Mouse (Mus musculus) heart, postnatal 0 days (tissue): ENCODE measurements around the gene Mamld1. TPM values are rescaled to one million over a fixed set of nuclear protein-coding genes. Genes with fewer than 3 reads are reported as not detected.

Experiments
- ATAC-seq: fragments of 200-750 bp; cut with Nextera tagmentation; 2 replicates; pipeline ENCODE4 v1.8.0; 2017; ENCODE audit warnings: low read depth, moderate number of reproducible peaks, moderate library complexity; ENCODE audit not compliant: insufficient read depth
- DNase-seq: peaks from one replicate; pipeline ENCODE4 v3.0.0-alpha.2; 2016; ENCODE audit warnings: low spot score
- H3K27ac ChIP-seq: fragments of 300-500 bp; sonication (generic); 2 replicates; pipeline ENCODE4 v1.5.1; 2014; ENCODE audit warnings: low read depth, mild to moderate bottlenecking
- H3K27me3 ChIP-seq: fragments of 300-500 bp; sonication (generic); 2 replicates; pipeline ENCODE4 v1.6.1; 2014; ENCODE audit warnings: low read length, mixed read lengths; ENCODE audit not compliant: control insufficient read depth, insufficient read depth
- H3K36me3 ChIP-seq: fragments of 300-500 bp; sonication (generic); replicated peaks from 2 replicates; pipeline ENCODE4 v1.6.1; 2014; ENCODE audit warnings: low read length, mixed read lengths; ENCODE audit not compliant: control insufficient read depth, insufficient read depth
- H3K4me1 ChIP-seq: fragments of 300-500 bp; sonication (generic); 2 replicates; pipeline ENCODE4 v1.6.1; 2014; ENCODE audit warnings: antibody characterized with exemption; ENCODE audit not compliant: control insufficient read depth, insufficient read depth
- H3K4me2 ChIP-seq: fragments of 300-500 bp; sonication (generic); 2 replicates; pipeline ENCODE4 v1.6.1; 2014; ENCODE audit warnings: low read depth, mild to moderate bottlenecking, low read length, moderate library complexity
- H3K4me3 ChIP-seq: fragments of 300-500 bp; sonication (generic); 2 replicates; pipeline ENCODE4 v1.5.1; 2014; ENCODE audit warnings: low read depth, low read length
- H3K9ac ChIP-seq: fragments of 300-500 bp; sonication (generic); replicated peaks from 2 replicates; pipeline ENCODE4 v1.6.1; 2014; ENCODE audit warnings: low read depth, low read length, mixed read lengths
- H3K9me3 ChIP-seq: fragments of 300-500 bp; sonication (generic); replicated peaks from 2 replicates; pipeline ENCODE4 v1.6.1; 2016; ENCODE audit warnings: low read length; ENCODE audit not compliant: control insufficient read depth
- CTCF ChIP-seq: IDR thresholded peaks from 2 replicates; pipeline ENCODE4 v1.5.1; 2016; ENCODE audit warnings: antibody characterized with exemption, control low read depth, low read depth
- EP300 ChIP-seq: IDR thresholded peaks from 2 replicates; pipeline ENCODE4 v1.6.1; 2016; ENCODE audit warnings: antibody characterized with exemption, low read depth
- WGBS: fragments of 180-500 bp; shearing (Covaris S2); extraction: QIAGEN DNeasy Blood & Tissue Kit; methylation state at CpG from one replicate; pipeline ENCODE4 v1.1.7; 2014; 5-methylcytosine and 5-hydroxymethylcytosine counted together
- polyA plus RNA-seq: library from polyadenylated mRNA; unstranded; fragments of >200 nt; fragmentation: Nextera tagmentation; extraction: Ambion mirVana; gene quantifications from 2 replicates; pipeline ENCODE4 v1.2.1, GENCODE M21; 2015
- total RNA-seq: library from RNA; depleted of rRNA; stranded (reverse); fragments of >200 nt; gene quantifications from 2 replicates; pipeline ENCODE4 v1.2.3, GENCODE M21; 2014; ENCODE audit warnings: low replicate concordance

Gene Mamld1
- total and polyA plus RNA-seq, 2 experiments from 2014 or later = 2.2 to 10.0 TPM

GRCm38 (mm10) chrX:71051361-71052114 lies 1.5 kb downstream of the Mamld1 start:
- TF ChIP-seq CTCF (no peak), EP300 (no peak)
- peak; percentile 12 for ATAC-seq
- no peaks in the 10 kb centered on the region for H3K27me3 ChIP-seq
- H3K27ac ChIP-seq = peak overlapping the region; percentile 70
- no peaks in the 10 kb centered on the region for H3K9me3 ChIP-seq
- peak overlapping the region; percentile 84 for H3K4me2 ChIP-seq
- H3K4me3 ChIP-seq = peak overlapping the region; percentile 67
- H3K36me3 ChIP-seq = no peaks in the 10 kb centered on the region
- H3K9ac ChIP-seq = peak overlapping the region; percentile 65
- DNase-seq = no peak
- H3K4me1 ChIP-seq = 0 out of 2 replicates have a peak, but pooled peaks cover 11% of the 10 kb centered on the region
- 24% methylated on average over 30 of the region's 30 CpGs for WGBS

DNA sequence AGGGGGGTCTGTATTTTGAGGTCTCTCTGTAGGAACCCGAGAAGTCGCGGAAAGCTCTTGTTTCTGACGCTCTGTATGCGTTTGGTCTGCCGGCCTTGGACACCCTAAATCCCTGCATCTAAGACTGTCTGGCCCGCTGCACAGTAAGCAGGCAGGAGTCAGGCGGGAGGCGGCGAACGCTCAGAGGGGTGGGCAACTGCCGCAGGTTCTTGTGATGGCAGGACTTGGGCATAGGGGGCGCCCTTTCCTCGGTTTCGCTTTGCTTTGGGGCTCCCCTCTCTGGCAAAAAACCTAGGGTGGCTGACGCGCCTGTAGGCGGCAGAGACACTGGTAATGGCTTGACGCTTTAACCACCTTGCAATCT lies 2.0 kb downstream of the Mamld1 start:
- 26% methylated on average over 16 of the region's 19 CpGs for WGBS
- DNase-seq (peak; percentile 41), ATAC-seq (peak; percentile 66)
- TF ChIP-seq EP300 = no peak
- TF ChIP-seq CTCF = peak; percentile 60
- Histone ChIP-seq H3K36me3 (no peaks in the 10 kb centered on the region), H3K27ac (peak overlapping the region; percentile 70), H3K27me3 (no peaks in the 10 kb centered on the region), H3K4me1 (0 out of 2 replicates have a peak, but pooled peaks cover 11% of the 10 kb centered on the region), H3K9ac (peak overlapping the region; percentile 65), H3K4me2 (peak overlapping the region; percentile 84), H3K9me3 (no peaks in the 10 kb centered on the region), H3K4me3 (peak overlapping the region; percentile 67)

- 39% methylated on average over 8 of the region's 8 CpGs for WGBS
- ATAC-seq = peak; percentile 34; the same call in 1 of the 2 replicates
Observed at GRCm38 (mm10) chrX:71052481-71053216, 2.6 kb downstream of the Mamld1 start.

GRCm38 (mm10) chrX:71053246-71053645 lies 3.2 kb downstream of the Mamld1 start:
- ATAC-seq = no peak
- Histone ChIP-seq H3K4me2 (peak overlapping the region; percentile 84), H3K9me3 (no peaks in the 10 kb centered on the region), H3K36me3 (no peaks in the 10 kb centered on the region), H3K4me1 (0 out of 2 replicates have a peak, but pooled peaks cover 11% of the 10 kb centered on the region), H3K9ac (no peak overlapping the region), H3K27ac (0 out of 2 replicates have a peak overlapping the region, but pooled peaks have one; percentile 7), H3K4me3 (no peak overlapping the region), H3K27me3 (no peaks in the 10 kb centered on the region)
- TF ChIP-seq CTCF (no peak), EP300 (no peak)
- WGBS = 49% methylated on average over 5 of the region's 5 CpGs
- DNase-seq = no peak

More at GRCm38 (mm10) chrX:71052481-71053216, 2.6 kb downstream of the Mamld1 start:
- Histone ChIP-seq H3K9me3 (no peaks in the 10 kb centered on the region), H3K4me1 (0 out of 2 replicates have a peak, but pooled peaks cover 11% of the 10 kb centered on the region), H3K36me3 (no peaks in the 10 kb centered on the region), H3K4me2 (peak overlapping the region; percentile 84), H3K9ac (no peak overlapping the region; the same call in 1 of the 2 replicates), H3K27ac (peak overlapping the region; percentile 70), H3K27me3 (no peaks in the 10 kb centered on the region), H3K4me3 (peak overlapping the region; percentile 67)
- no peak for TF ChIP-seq EP300
- no peak for TF ChIP-seq CTCF
- DNase-seq = no peak

DNA sequence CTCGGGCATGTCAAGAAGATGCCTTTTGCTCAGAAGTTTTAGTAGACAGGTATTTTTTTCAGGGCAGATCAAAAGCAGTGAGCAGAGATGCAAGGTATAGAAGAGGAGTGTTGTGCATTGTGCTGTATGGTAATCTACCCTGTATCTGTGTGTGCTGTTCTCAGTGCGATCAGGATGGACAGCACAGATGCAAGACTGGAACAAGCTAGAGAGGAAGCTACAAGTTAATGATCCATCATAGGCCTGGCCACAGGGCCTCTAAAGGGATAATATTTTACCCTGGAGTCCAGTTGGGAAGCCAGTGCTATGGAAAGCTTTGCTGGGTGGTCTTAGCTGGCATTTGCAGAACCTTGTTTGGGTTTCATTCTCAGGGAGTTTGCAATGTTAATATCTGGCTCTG lies 6.9 kb downstream of the Mamld1 start:
- ATAC-seq = no peak

More for the DNA sequence above, 6.9 kb downstream of the Mamld1 start:
- Histone ChIP-seq H3K36me3 (0 out of 2 replicates have a peak, but pooled peaks cover 4% of the 10 kb centered on the region), H3K9me3 (no peaks in the 10 kb centered on the region), H3K9ac (no peak overlapping the region), H3K4me3 (no peak overlapping the region), H3K27me3 (no peaks in the 10 kb centered on the region), H3K4me2 (no peak overlapping the region), H3K4me1 (0 out of 2 replicates have a peak, but pooled peaks cover 6% of the 10 kb centered on the region), H3K27ac (no peak overlapping the region)
- TF ChIP-seq EP300 (no peak), CTCF (no peak)
- WGBS = 96% methylated on average over 2 of the region's 2 CpGs
- DNase-seq = no peak
